Mouse (Mus musculus): Measurements from ENCODE around the gene Ifit1bl1. TPM values are rescaled to one million over a fixed set of nuclear protein-coding genes. Genes with fewer than 3 reads are reported as not detected.

The Ifit1bl1 gene
- polyA plus RNA-seq, 1 experiment from 2014 or later: 3.2 TPM

- no peaks in the 10 kb centered on the region; the same call in 1 of the 2 replicates for H3K36me3 ChIP-seq (ENCODE audit: control insufficient read depth, insufficient read depth)
- H3K4me3 ChIP-seq (ENCODE audit: low read length): no peak overlapping the region
- no peaks in the 10 kb centered on the region for H3K9me3 ChIP-seq (replicated peaks; ENCODE audit: control insufficient read depth, low read length)
- no peaks in the 10 kb centered on the region for H3K27me3 ChIP-seq (ENCODE audit: control insufficient read depth, insufficient read depth, low read length)
- peaks cover 14% of the 10 kb centered on the region for H3K4me1 ChIP-seq (ENCODE audit: control insufficient read depth, insufficient read depth, low read length)
- H3K4me2 ChIP-seq (ENCODE audit: low read depth, low read length): no peak overlapping the region
- no peak for ATAC-seq (replicated peaks; ENCODE audit: extremely low read depth, insufficient read depth, low FRiP score)
- H3K27ac ChIP-seq (ENCODE audit: low read length): peak overlapping the region; percentile 85
- no peak overlapping the region for H3K9ac ChIP-seq (ENCODE audit: low read length)
These were observed 47.7 kb downstream of the Ifit1bl1 start for GRCm38 (mm10) chr19:34554061-34554460.

- Histone ChIP-seq H3K9ac (ENCODE audit: low read length) (0 out of 2 replicates have a peak overlapping the region, but pooled peaks have one; percentile 12), H3K27me3 (ENCODE audit: control insufficient read depth, insufficient read depth, low read length) (no peaks in the 10 kb centered on the region), H3K4me1 (ENCODE audit: control insufficient read depth, insufficient read depth, low read length) (peaks cover 14% of the 10 kb centered on the region), H3K4me3 (ENCODE audit: low read length) (peak overlapping the region; percentile 21; the same call in 1 of the 2 replicates), H3K4me2 (ENCODE audit: low read depth, low read length) (peak overlapping the region; percentile 49), H3K27ac (ENCODE audit: low read length) (peak overlapping the region; percentile 85), H3K36me3 (ENCODE audit: control insufficient read depth, insufficient read depth) (no peaks in the 10 kb centered on the region), H3K9me3 (replicated peaks; ENCODE audit: control insufficient read depth, low read length) (no peaks in the 10 kb centered on the region)
- 48% methylated on average over 3 of the region's 3 CpGs for WGBS
- no peak for ATAC-seq (replicated peaks; ENCODE audit: extremely low read depth, insufficient read depth, low FRiP score)
These were observed 48.2 kb downstream of the Ifit1bl1 start for GRCm38 (mm10) chr19:34553522-34553921.

GRCm38 (mm10) chr19:34553021-34553420 lies 48.7 kb downstream of the Ifit1bl1 start:
- ATAC-seq (replicated peaks; ENCODE audit: extremely low read depth, insufficient read depth, low FRiP score): peak; percentile 37; the same call in 1 of the 2 replicates
- peak overlapping the region; percentile 12; the same call in 1 of the 2 replicates for H3K9ac ChIP-seq (ENCODE audit: low read length)

GRCm38 (mm10) chr19:34551981-34552380 lies 49.8 kb downstream of the Ifit1bl1 start:
- H3K9me3 ChIP-seq (replicated peaks; ENCODE audit: control insufficient read depth, low read length): no peaks in the 10 kb centered on the region
- H3K4me3 ChIP-seq (ENCODE audit: low read length): peak overlapping the region; percentile 6
- 27% methylated on average over 5 of the region's 5 CpGs for WGBS
- peaks cover 14% of the 10 kb centered on the region for H3K4me1 ChIP-seq (ENCODE audit: control insufficient read depth, insufficient read depth, low read length)
- peak overlapping the region; percentile 85 for H3K27ac ChIP-seq (ENCODE audit: low read length)
- ATAC-seq (replicated peaks; ENCODE audit: extremely low read depth, insufficient read depth, low FRiP score): no peak
- H3K4me2 ChIP-seq (ENCODE audit: low read depth, low read length): peak overlapping the region; percentile 49
- H3K36me3 ChIP-seq (ENCODE audit: control insufficient read depth, insufficient read depth): no peaks in the 10 kb centered on the region
- no peaks in the 10 kb centered on the region for H3K27me3 ChIP-seq (ENCODE audit: control insufficient read depth, insufficient read depth, low read length)
- peak overlapping the region; percentile 12 for H3K9ac ChIP-seq (ENCODE audit: low read length)

More at GRCm38 (mm10) chr19:34553021-34553420, 48.7 kb downstream of the Ifit1bl1 start:
- Histone ChIP-seq H3K27me3 (ENCODE audit: control insufficient read depth, insufficient read depth, low read length) (no peaks in the 10 kb centered on the region), H3K36me3 (ENCODE audit: control insufficient read depth, insufficient read depth) (no peaks in the 10 kb centered on the region), H3K4me3 (ENCODE audit: low read length) (peak overlapping the region; percentile 21), H3K9me3 (replicated peaks; ENCODE audit: control insufficient read depth, low read length) (no peaks in the 10 kb centered on the region), H3K4me1 (ENCODE audit: control insufficient read depth, insufficient read depth, low read length) (peaks cover 14% of the 10 kb centered on the region), H3K27ac (ENCODE audit: low read length) (peak overlapping the region; percentile 85), H3K4me2 (ENCODE audit: low read depth, low read length) (peak overlapping the region; percentile 49)
- 23% methylated on average over 6 of the region's 6 CpGs for WGBS

GRCm38 (mm10) chr19:34550534-34551223 lies 51.1 kb downstream of the Ifit1bl1 start, which contains the start of gene Ifit2:
TSS of gene Ifit2 (plus strand) at chr19:34550694.
- no peaks in the 10 kb centered on the region for H3K36me3 ChIP-seq (ENCODE audit: control insufficient read depth, insufficient read depth)
- no peaks in the 10 kb centered on the region for H3K9me3 ChIP-seq (replicated peaks; ENCODE audit: control insufficient read depth, low read length)
- H3K27ac ChIP-seq (ENCODE audit: low read length): peak within 1 kb of the TSS; percentile 85
- peak within 1 kb of the TSS; percentile 51 for H3K9ac ChIP-seq (ENCODE audit: low read length)
- H3K4me2 ChIP-seq (ENCODE audit: low read depth, low read length): peak within 1 kb of the TSS; percentile 70
- H3K27me3 ChIP-seq (ENCODE audit: control insufficient read depth, insufficient read depth, low read length): no peaks in the 10 kb centered on the region
- peak; percentile 89 for ATAC-seq (replicated peaks; ENCODE audit: extremely low read depth, insufficient read depth, low FRiP score)
- peaks cover 14% of the 10 kb centered on the region for H3K4me1 ChIP-seq (ENCODE audit: control insufficient read depth, insufficient read depth, low read length)
- peak within 1 kb of the TSS; percentile 61 for H3K4me3 ChIP-seq (ENCODE audit: low read length)
- WGBS: 2% methylated on average over 22 of the region's 22 CpGs

- H3K4me3 ChIP-seq (ENCODE audit: low read length): peak overlapping the region; percentile 61
- WGBS: 30% methylated on average over 4 of the region's 4 CpGs
- peak overlapping the region; percentile 74; the same call in 1 of the 2 replicates for H3K27ac ChIP-seq (ENCODE audit: low read length)
- H3K36me3 ChIP-seq (ENCODE audit: control insufficient read depth, insufficient read depth): no peaks in the 10 kb centered on the region
- H3K9ac ChIP-seq (ENCODE audit: low read length): 0 out of 2 replicates have a peak overlapping the region, but pooled peaks have one; percentile 3
- H3K4me2 ChIP-seq (ENCODE audit: low read depth, low read length): peak overlapping the region; percentile 70
- ATAC-seq (replicated peaks; ENCODE audit: extremely low read depth, insufficient read depth, low FRiP score): no peak
- no peaks in the 10 kb centered on the region for H3K27me3 ChIP-seq (ENCODE audit: control insufficient read depth, insufficient read depth, low read length)
- no peaks in the 10 kb centered on the region for H3K9me3 ChIP-seq (replicated peaks; ENCODE audit: control insufficient read depth, low read length)
- H3K4me1 ChIP-seq (ENCODE audit: control insufficient read depth, insufficient read depth, low read length): peaks cover 14% of the 10 kb centered on the region
These were observed 51.6 kb downstream of the Ifit1bl1 start for GRCm38 (mm10) chr19:34550205-34550533.

- Histone ChIP-seq H3K4me1 (ENCODE audit: control insufficient read depth, insufficient read depth, low read length) (peaks cover 7% of the 10 kb centered on the region; the same call in 1 of the 2 replicates), H3K36me3 (ENCODE audit: control insufficient read depth, insufficient read depth) (no peaks in the 10 kb centered on the region), H3K9me3 (replicated peaks; ENCODE audit: control insufficient read depth, low read length) (no peaks in the 10 kb centered on the region), H3K27me3 (ENCODE audit: control insufficient read depth, insufficient read depth, low read length) (no peaks in the 10 kb centered on the region), H3K27ac (ENCODE audit: low read length) (no peak overlapping the region), H3K9ac (ENCODE audit: low read length) (no peak overlapping the region), H3K4me3 (ENCODE audit: low read length) (no peak overlapping the region), H3K4me2 (ENCODE audit: low read depth, low read length) (no peak overlapping the region)
- ATAC-seq (replicated peaks; ENCODE audit: extremely low read depth, insufficient read depth, low FRiP score): no peak
- 27% methylated on average over 7 of the region's 7 CpGs for WGBS
These were observed 53.8 kb downstream of the Ifit1bl1 start for GRCm38 (mm10) chr19:34547976-34548375.

- ATAC-seq (replicated peaks; ENCODE audit: extremely low read depth, insufficient read depth, low FRiP score): no peak
- no peaks in the 10 kb centered on the region for H3K36me3 ChIP-seq (ENCODE audit: control insufficient read depth, insufficient read depth)
- H3K4me1 ChIP-seq (ENCODE audit: control insufficient read depth, insufficient read depth, low read length): no peaks in the 10 kb centered on the region; the same call in 1 of the 2 replicates
- H3K9ac ChIP-seq (ENCODE audit: low read length): no peak overlapping the region
- no peak overlapping the region for H3K4me2 ChIP-seq (ENCODE audit: low read depth, low read length)
- H3K9me3 ChIP-seq (replicated peaks; ENCODE audit: control insufficient read depth, low read length): no peaks in the 10 kb centered on the region
- H3K27ac ChIP-seq (ENCODE audit: low read length): no peak overlapping the region
- WGBS: 84% methylated on average over 4 of the region's 4 CpGs
- no peak overlapping the region for H3K4me3 ChIP-seq (ENCODE audit: low read length)
- H3K27me3 ChIP-seq (ENCODE audit: control insufficient read depth, insufficient read depth, low read length): no peaks in the 10 kb centered on the region
These were observed 55.5 kb downstream of the Ifit1bl1 start for GRCm38 (mm10) chr19:34546211-34546610.

Data from heart, embryonic 16.5 days (tissue).